Mouse (Mus musculus): ENCODE results near the gene Ncam1.

Gene Ncam1

GRCm38 (mm10) chr9:49798806-49799205 lies at the start of gene Ncam1:
Gene Ncam1 (minus strand): TSS chr9:49798925.
- no peak for DNase-seq (ENCODE audit: low spot score in 2 of 2)

- no peak for DNase-seq (ENCODE audit: low spot score in 2 of 2)
These were observed 35.3 kb upstream of the Ncam1 start for GRCm38 (mm10) chr9:49834013-49834412.

- no peak for DNase-seq (ENCODE audit: low spot score in 2 of 2)
These were observed 28.9 kb upstream of the Ncam1 start for GRCm38 (mm10) chr9:49827671-49828070.

- DNase-seq (ENCODE audit: low spot score in 2 of 2) = no peak
These were observed 17.5 kb upstream of the Ncam1 start for GRCm38 (mm10) chr9:49816115-49816650.

GRCm38 (mm10) chr9:49814442-49814841 lies 15.7 kb upstream of the Ncam1 start:
- DNase-seq (ENCODE audit: low spot score in 2 of 2) = no peak

- DNase-seq (ENCODE audit: low spot score in 2 of 2) = no peak
These were observed 4.5 kb upstream of the Ncam1 start for GRCm38 (mm10) chr9:49803222-49803621.

- DNase-seq (ENCODE audit: low spot score in 2 of 2) = peak in 1 of 2 experiments; percentile 17
These were observed 729 bp downstream of the Ncam1 start for GRCm38 (mm10) chr9:49797821-49798571.

- no peak for DNase-seq (ENCODE audit: low spot score in 2 of 2)
These were observed 1.3 kb downstream of the Ncam1 start for GRCm38 (mm10) chr9:49797508-49797820.

- DNase-seq (ENCODE audit: low spot score in 2 of 2) = no peak
These were observed 1.9 kb downstream of the Ncam1 start for GRCm38 (mm10) chr9:49796618-49797507.

GRCm38 (mm10) chr9:49795881-49796280 lies 2.8 kb downstream of the Ncam1 start:
- no peak for DNase-seq (ENCODE audit: low spot score in 2 of 2)

- no peak for DNase-seq (ENCODE audit: low spot score in 2 of 2)
These were observed 4.7 kb downstream of the Ncam1 start for GRCm38 (mm10) chr9:49793987-49794550.

GRCm38 (mm10) chr9:49793241-49793640 lies 5.5 kb downstream of the Ncam1 start:
- no peak for DNase-seq (ENCODE audit: low spot score in 2 of 2)

GRCm38 (mm10) chr9:49792646-49793045 lies 6.1 kb downstream of the Ncam1 start:
- DNase-seq (ENCODE audit: low spot score in 2 of 2) = no peak

GRCm38 (mm10) chr9:49781016-49781772 lies 17.5 kb downstream of the Ncam1 start:
- DNase-seq (ENCODE audit: low spot score in 2 of 2) = no peak

GRCm38 (mm10) chr9:49777015-49777637 lies 21.6 kb downstream of the Ncam1 start:
- DNase-seq (ENCODE audit: low spot score in 2 of 2) = no peak

- DNase-seq (ENCODE audit: low spot score in 2 of 2) = no peak
These were observed 32.1 kb downstream of the Ncam1 start for GRCm38 (mm10) chr9:49766634-49767033.

- DNase-seq (ENCODE audit: low spot score in 2 of 2) = no peak
These were observed 38.2 kb downstream of the Ncam1 start for GRCm38 (mm10) chr9:49760571-49760970.

- no peak for DNase-seq (ENCODE audit: low spot score in 2 of 2)
These were observed 40.3 kb downstream of the Ncam1 start for GRCm38 (mm10) chr9:49758436-49758835.

- DNase-seq (ENCODE audit: low spot score in 2 of 2) = no peak
These were observed 40.7 kb downstream of the Ncam1 start for GRCm38 (mm10) chr9:49757986-49758385.

GRCm38 (mm10) chr9:49757582-49757981 lies 41.1 kb downstream of the Ncam1 start:
- no peak for DNase-seq (ENCODE audit: low spot score in 2 of 2)

- DNase-seq (ENCODE audit: low spot score in 2 of 2) = no peak
These were observed 42.0 kb downstream of the Ncam1 start for GRCm38 (mm10) chr9:49756725-49757124.

All from spleen, postnatal 36 days (tissue).